Mouse (Mus musculus): ENCODE data around the gene Kcnh4.

Gene Kcnh4

DNA sequence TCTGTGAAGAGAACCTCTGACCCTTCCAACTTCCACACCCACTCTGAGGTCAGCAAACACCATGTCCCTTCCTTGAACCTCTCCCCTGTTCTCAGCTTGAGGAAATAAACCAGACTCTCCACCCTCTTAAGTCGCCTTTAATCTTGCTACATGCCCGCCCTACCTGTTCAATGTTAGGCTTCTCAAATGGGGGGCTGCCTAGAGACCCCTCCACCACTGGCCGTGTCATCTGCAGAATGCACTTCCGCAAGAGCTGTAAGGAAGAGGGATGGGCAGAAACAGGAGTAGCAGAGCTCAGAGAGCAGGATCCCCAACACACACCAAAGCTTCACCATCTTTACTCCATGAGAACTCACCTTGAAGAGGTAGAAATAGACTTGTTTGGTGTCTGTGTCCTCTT lies 48.8 kb downstream of the Kcnh4 start:
- no peak for DNase-seq (ENCODE audit: low read depth)

DNA sequence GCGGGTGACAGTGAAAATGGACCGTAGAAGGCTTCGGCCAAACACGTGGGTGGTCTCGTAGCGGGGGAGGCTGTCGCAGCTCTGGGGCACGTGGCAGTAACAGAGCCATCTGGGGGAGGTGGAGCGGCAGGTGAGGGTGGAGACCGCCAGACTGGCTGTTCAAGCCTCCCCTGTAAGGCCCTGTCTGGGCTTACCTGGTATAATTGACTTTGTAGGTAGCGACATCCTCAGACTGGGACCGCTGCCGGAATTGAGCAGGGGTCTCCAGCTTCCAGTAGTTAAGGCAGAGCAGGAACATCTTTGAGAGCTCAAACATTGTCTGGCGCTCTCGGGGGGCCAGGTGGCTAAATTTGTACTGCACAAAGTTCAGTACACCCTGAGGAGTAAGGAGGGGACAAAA lies 49.2 kb downstream of the Kcnh4 start:
- DNase-seq (ENCODE audit: low read depth) = no peak

DNA sequence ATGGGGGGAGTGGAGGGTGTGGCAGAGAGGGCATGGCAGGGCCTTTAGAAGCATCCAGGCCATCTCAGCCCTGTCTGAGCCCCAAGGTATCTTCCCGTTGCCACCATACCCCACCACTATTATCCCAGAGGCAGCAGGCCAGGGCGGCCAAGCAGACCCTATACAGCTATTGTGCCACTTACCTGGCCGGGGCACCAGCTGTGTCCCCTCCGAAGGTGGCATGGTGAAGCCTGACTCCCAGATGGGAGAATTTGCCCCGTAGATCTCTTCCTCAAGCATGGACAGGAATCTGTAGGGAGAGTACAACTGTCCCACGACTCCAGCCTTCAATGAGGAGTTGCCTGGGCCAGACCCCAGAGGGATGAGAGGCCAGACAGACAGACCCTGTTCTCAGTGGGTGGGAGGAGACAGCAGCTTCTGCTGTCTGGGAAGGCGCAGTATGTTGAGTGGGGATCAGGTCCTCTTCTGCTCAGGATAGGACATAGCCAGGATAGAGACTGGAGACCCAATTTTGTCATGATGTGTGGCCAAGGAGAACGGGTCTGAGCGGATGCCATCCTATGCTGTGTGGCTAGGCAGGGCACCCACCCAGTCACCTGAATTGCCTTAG lies 50.4 kb downstream of the Kcnh4 start:
- DNase-seq (ENCODE audit: low read depth) = no peak

DNA sequence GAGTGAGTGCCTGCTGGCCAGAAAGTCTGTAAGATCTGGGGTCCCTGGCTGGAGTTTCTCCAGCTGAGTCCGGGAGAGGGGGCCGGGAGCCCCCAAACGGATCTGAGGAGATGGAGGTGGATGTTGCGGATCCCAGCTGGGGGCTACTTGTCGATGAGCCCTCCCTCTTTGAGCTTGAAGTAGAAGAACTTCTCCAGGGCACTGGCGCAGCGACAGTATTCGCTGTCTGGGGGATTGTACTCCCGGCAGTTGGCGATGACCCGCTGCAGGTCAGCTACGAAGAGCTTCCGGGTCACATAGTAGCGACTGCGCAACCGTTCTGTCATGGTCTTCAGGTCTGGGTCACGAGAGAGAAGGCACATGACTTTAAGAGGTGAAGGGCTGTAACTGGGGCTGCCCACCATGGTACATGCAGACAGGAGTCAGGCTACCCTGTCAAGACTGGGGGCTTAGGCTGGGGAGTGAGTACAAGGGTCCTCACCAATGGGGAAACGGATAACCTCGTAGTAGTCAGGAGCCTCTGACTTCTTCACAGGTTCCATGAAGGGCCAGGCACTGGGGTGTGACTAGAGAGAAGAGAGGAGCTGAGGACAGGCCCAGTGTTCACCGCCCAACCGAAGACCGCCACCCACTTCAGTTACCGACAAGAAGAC lies 54.5 kb downstream of the Kcnh4 start:
- no peak for DNase-seq (ENCODE audit: low read depth)

DNA sequence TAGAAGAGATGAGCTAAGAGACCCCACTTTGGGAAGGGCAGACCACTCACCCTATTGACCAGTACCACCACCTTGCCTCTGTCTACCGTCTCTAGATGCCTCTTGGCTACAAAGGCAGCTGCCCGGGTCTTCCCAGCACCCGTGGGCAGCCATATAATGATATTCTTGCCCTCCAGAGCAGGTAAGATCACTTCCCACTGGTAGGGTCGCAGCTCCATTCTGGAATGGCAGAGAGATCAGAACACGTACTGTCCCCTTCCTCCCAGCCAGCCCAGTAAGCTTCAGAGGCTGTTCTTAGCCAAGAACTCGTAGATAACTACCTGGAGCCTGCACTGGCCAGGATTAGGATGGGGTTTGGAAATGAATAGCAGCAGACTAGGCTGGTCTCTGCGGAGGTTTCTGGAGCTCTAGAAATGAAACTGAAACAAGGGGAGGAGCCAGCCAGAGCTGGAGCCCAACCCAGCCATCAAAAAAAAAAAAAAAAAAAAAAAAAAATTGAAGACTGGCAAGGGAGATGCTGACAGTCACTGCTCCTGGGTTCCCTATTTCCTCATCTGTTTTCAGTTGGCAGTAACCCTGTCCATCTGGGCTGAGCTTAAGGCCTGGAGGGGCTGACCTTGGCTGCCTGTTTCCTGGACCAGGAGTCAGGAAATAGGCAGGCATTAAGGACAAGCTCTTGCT lies 55.8 kb downstream of the Kcnh4 start, which contains the start of gene Dhx58:
Gene Dhx58 (minus strand): TSS at position 421 of the 681 bp plus-strand sequence.
- peak; percentile 81 for DNase-seq (ENCODE audit: low read depth)

DNA sequence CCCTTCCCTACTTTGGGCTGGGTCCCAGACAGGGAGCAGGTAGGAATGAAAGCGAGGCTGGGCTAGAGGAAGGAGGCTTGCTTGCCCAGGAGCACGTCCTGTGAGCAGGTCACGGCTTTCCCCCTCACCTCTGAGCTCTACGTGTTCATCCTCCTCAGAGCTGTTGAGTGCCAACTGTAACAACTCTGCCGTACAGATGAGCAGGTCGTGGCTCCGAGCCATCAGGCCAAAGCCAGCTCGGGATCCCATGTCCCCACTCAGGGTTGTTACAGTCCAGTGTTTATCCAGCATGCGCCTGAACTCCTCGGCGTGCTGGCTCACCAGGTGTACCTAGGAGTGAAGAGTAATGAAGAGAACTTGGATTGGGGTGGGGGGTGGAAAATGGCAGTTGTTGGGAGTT lies 56.4 kb downstream of the Kcnh4 start:
- no peak for DNase-seq (ENCODE audit: low read depth)

DNA sequence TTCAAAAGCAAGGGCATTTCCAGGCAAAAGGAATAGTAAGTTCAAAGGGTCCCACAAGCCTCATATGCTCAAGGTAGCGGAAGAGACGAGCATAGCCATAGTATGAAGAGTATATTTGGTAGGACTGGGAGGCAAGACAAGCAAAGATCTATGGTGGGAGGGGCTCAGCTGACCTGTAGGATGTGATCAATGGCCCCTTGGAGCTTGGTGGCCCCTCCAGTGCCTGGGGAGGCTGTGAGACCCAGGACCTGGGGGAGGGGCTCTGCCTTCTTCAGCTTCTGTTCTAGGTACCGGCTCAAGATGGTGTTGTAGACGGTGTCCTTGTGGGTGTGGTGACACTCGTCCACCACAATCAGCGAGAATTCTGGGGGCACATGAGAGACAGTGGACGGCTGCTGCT lies 56.8 kb downstream of the Kcnh4 start:
- DNase-seq (ENCODE audit: low read depth) = peak; percentile 34

DNA sequence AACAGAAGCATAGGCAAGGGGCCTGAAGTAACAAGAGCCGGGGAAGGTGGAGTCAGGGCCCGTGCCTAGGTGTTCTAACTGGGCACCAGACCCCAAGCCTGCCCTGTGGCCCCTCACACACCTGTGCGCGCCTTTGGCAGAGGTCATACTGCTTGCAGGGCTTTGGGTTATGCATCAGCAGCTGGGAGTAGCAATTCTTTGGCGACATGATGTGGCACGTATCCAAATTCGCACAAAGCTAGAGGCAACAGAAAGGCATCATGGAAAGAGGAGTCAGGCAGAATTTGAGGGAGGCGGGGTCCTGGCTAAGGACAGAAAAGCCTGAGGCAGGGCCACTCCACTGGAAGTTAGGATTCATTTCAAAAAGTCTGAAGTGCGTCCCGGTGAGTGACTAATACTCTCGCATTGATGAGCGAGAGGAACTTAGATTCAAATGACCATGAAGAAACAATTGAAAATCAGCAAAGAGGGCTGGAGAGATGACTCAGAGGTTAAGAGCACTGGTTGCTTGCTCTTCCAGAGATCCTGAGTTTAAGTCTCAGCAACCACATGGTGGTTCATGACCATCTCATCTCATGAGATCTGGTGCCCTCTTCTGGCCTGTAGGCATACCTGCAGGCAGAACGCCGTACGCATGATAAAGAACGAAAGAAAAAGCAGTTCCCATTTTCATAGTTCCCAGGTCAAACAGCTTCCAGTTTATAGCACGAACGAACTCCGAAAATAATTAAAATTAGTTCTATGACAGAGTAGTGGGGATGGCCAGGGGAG lies 57.5 kb downstream of the Kcnh4 start:
- peak; percentile 93 for DNase-seq (ENCODE audit: low read depth)

DNA sequence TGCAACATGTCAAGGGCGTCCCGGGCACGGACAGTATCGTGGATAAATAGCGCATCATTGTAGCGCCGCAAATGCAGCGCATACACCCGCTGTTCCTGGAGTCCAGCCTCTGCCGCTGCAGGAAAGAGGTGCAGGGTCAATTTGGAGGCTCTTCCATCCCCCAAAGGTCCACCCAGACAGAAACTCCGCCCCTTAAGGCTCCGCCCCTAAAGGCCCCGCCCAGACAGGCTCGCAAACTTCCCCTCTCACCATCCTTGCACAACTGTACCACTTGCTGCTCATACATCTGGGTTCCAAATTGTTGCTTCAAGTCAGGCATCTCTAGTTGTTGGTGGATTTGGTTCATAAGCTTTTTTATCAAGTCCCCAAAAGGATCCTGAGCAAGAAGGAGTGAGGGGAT lies 58.4 kb downstream of the Kcnh4 start:
- peak; percentile 73 for DNase-seq (ENCODE audit: low read depth)

DNA sequence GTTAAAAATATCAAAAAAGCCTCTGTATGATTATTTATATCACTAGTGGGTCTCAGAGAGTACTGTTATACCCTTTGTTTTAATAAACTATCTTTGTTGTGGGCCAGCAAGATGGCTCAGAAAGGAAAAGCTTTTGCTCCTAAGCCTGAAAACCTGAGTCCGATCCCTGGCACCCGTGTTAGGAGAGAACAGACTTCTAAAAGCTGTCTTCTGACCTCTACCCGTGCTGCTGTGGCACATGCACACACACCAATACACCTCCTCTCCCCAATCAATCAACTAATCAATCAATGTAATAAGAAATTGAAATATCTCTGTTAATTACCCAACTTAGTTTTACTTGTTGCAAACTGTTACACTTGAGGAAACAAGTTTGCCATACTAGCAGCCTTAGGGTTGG lies 59.0 kb downstream of the Kcnh4 start:
- DNase-seq (ENCODE audit: low read depth) = no peak

DNA sequence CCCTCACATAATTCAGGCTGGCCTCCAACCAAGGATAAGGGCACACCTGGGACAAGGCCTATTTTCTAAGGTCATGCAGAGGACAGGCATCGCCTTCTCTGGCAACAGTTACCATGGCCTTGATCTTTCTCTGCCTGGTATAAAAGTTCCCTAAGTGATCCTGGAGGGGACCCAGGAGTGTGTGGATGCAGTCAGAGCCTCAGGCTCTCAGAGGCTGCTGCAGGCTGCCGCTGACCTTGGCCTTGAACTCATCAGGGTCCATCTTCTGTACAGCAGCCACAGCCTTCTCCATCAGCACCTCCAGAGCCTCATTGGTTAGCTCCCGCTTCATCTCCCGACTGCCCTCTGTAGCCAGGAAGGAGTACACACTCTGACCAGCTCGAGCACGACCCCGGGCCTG lies 61.8 kb downstream of the Kcnh4 start:
- no peak for DNase-seq (ENCODE audit: low read depth)

DNA sequence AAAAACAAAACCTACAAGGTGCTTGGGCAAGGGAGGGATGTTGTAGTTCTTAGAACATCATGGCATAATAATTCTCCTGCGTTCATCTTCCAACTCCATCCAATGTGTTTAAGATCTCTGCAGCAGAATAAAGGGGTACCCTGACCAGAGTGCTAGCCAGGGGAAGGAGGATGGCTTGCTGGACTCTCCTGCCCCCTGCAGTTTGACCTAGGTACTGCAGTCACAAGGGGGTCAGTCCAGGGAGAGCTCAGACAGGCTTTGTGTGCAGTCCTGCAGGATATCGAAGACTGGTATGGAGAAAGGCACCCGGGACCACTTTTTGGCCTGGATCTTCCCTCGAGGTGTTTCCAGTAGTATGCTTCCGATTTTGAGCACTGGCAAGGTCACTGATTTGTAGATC lies 64.8 kb downstream of the Kcnh4 start:
- DNase-seq (ENCODE audit: low read depth) = peak; percentile 66

DNA sequence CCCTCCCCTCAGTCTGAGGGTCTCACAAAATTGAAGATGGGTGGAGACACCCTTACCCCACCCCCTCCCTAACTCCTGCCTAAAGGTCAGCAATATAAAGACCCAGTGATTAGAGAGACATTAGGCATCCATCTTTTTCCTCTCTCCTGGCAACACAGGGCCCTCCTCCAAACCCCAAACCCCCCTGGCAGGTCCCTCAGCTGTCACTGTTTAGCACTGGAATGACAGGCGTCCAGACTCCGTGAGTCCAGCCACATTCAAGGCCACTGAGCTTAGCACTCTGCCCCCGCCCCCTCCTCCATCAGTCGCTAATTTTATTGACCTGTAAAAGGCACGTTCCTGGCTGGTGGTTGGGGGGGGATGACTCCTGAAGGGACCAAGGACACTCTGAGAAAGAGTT lies 66.6 kb downstream of the Kcnh4 start:
- no peak for DNase-seq (ENCODE audit: low read depth)

DNA sequence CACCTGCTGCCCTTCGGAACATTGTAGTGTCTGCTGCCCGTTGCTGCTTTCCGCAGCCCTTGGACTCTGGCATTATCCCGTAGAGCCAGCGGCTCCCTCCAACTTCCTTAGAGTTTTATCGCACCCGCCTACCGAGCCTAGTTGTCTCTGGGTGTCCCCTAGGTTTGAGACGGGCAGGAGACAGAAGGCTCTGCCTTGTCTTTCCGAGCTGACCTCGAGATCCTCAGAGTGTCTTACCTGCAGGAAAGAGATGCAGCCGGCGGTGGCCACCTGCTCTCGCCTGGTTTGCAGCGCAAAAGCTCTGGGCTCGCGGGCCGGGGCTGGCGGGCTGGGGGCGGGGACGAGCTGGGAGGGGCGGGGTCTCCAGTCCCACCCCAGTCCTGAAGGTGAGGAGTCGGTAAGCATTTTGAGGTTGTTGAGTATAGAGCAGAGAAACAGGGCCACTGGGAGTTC lies 67.6 kb downstream of the Kcnh4 start, which contains the start of gene Zfp385c:
Gene Zfp385c (minus strand): TSS at position 292 of the 453 bp plus-strand sequence.
- no peak for DNase-seq (ENCODE audit: low read depth)

DNA sequence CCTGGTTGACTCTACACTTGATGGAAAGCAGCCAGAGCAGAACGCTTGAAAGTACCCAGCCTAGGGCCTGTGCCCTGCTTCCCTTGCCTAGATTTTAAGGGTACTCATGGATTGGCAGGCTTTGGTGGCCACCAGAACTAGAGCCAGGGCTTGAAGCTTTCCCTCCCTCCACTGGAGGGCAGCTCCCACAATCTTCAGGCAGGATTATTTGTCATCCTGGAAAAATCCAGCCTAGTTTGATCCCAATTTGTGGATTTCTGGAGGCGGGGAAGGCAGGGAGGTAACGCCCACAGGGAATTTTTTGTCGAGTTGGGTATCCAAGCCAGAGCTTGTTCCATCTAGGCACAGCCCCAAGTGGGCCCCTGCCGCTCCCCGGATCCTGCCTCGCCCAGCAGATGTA lies 69.4 kb downstream of the Kcnh4 start:
- no peak for DNase-seq (ENCODE audit: low read depth)

Measured in 416B (cell line).